Mouse (Mus musculus): ENCODE measurements at regions not wholly inside any gene's neighbourhood (a gene's known extent, or its start where the extent isn't known, plus 50 kb on each side); places are given as distances from the start of the nearest gene placed in this dataset.

DNA sequence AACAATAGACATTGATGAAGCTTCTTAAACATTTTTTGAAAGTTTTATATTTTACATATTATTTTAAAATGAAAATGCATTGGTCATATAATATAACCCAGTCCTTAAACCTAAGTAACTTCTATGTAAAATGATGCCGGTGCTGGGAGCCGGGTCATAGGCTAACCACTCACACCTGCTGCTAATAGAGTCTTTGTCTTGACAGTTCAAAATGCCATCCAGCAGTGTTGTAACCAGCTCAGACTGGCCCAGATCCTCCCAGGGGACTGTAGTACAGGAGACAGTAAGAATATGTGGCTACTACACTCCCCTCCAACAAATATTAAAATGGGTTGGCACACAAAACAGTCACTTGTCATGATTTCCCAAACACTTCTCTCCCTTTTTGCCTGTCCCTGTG lies 693.6 kb downstream of the 1700064H15Rik start:
- TF ChIP-seq CTCF (IDR thresholded peaks at IDR 0.05; ENCODE audit: low read depth), result no peak
- no peak for TF ChIP-seq EP300 (optimal IDR thresholded peaks at IDR 0.05)

All from stomach, postnatal 0 days (tissue).